Mouse (Mus musculus) frontal cortex, postnatal 25 days (tissue): ENCODE data around the gene Gm21310.
"Not testable (repeated sequence)": the region's sequence is repeated elsewhere in the genome, so short reads cannot be mapped to it uniquely, and the experiment has no call there.

ENCODE experiments used
- DNase-seq, 2 experiments: peaks; one replicate each; pipeline ENCODE4 v3.0.0; 2022; ENCODE audit warnings: low spot score in 2 of 2

The Gm21310 gene

DNA sequence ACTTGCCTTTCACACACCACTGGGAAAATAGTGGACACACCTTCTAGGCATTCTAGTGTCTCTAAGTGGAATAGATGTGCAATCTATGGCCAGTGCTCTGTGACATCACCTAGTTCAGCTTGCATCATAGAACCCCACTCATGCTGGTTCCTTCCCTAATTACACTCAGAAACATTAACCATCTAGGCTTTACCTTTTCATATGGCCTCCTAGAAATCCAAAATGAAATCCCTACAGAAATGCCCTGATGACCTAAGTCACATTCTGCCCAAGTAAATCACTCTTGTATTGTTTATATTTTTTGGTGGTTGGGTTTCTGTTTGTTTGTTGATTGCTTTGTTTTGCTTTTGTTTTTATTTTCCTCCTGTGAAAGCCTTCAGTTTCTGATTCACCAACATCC lies at the start of gene Gm21310:
Gene Gm21310, minus strand, starts transcription at position 101 of the 400 bp plus-strand sequence.
- not testable (repeated sequence) for DNase-seq
